Mouse (Mus musculus) Patski (cell line): Measurements from ENCODE around the gene Pparg. TPM values are rescaled to one million over a fixed set of nuclear protein-coding genes. Genes with fewer than 3 reads are reported as not detected.

Experiments used
- ATAC-seq: fragments of 100-300 bp; one replicate; pipeline ENCODE4 v1.8.0; 2021
- CTCF ChIA-PET: fragments of 350-600 bp; sonication (Branson Sonifier 250); formaldehyde crosslinking; loops from one replicate; lab custom pipeline; 2022; ENCODE audit warnings: inconsistent platforms; lab: Charles Lee
- POLR2A ChIA-PET: fragments of 350-600 bp; sonication (Branson Sonifier 250); formaldehyde crosslinking; loops from one replicate; lab custom pipeline; 2022; ENCODE audit warnings: antibody characterized with exemption, inconsistent platforms; lab: Charles Lee
- DNase-seq: peaks from one replicate; pipeline ENCODE4 v3.0.0-alpha.2; 2011; ENCODE audit warnings: low read depth, low spot score
- H3K27me3 ChIP-seq: fragments of 371-371 bp; one replicate; pipeline ENCODE4 v1.5.1; 2021
- CTCF ChIP-seq: fragments of 100-300 bp; IDR thresholded peaks from one replicate; pipeline ENCODE4 v1.5.1; 2021
- in situ Hi-C: fragments of 300-500 bp; cut with MboI; formaldehyde crosslinking; loops from 3 replicates; pipeline ENCODE4 v1.11.1; 2018; ENCODE audit warnings: low pct_unique_long_range_greater_than_20kb, mixed read lengths
- polyA plus RNA-seq: library from polyadenylated mRNA; unstranded; gene quantifications from one replicate; pipeline ENCODE4 v1.2.3, GENCODE M21; 2021

The Pparg gene
- polyA plus RNA-seq, 1 experiment from 2014 or later = 7.3 TPM

DNA sequence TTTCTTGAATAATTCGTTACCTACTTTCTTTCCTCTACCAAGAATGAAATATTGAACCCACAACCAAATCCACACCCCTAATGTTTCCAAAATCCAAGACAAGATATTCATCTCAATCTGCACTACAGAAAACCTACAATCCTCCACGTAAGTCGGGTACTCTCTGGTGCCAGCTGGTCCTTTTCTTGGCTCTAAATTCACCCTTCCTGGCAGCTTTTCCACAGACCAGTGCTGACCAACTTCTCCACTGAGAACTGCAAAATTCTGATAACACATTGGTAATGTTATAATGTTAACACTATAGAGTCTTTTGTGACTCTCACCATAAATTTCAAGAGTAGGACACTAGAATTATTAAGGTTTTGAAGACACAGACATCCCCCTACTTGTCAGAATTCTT lies 57.4 kb downstream of the Pparg start:
- ChIA-PET CTCF (no interaction called here), POLR2A (no interaction called here)
- DNase-seq (no peak), ATAC-seq (no peak)
- peaks cover 4% of the 10 kb centered on the region for H3K27me3 ChIP-seq
- no peak for TF ChIP-seq CTCF
- in situ Hi-C loops = no loop called here

DNA sequence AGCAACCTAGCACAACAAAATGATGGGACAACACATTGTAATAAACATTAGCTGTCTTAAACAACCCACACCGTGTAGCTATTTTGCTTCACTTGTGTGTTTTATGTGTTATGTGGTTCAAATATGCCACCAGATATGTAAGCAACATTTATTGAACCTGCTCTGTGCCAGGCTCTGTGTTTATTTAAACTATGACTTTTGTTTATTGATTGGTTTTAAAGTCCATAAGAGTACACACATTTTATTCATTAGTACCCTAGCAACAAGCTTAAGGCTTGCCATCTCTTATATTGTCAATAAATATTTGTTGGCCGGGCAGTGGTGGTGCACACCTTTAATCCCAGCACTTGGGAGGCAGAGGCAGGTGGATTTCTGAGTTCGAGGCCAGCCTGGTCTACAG lies 58.2 kb downstream of the Pparg start:
- ATAC-seq (no peak), DNase-seq (no peak)
- no peak for TF ChIP-seq CTCF
- POLR2A ChIA-PET = no interaction called here
- CTCF ChIA-PET = no interaction called here
- in situ Hi-C loops = no loop called here
- peaks cover 4% of the 10 kb centered on the region for H3K27me3 ChIP-seq

DNA sequence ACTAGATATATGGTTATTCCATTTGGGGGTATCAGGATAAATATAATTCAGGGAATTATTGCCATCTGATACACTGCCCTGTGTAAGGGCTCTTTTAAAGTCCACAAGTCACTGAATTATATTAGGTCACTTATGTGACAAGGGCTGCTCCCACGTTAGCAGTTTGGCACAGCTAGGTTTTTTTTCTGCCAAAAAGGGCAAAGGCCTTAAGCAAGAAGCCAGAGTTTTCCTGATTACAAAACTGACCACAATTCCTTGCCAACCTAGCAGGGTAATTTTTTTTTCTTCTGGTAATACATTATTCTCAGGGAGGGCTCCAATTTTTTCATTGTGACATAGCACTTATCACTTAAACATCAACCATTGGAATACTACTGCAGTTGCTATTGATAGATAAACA lies 60.2 kb downstream of the Pparg start:
- TF ChIP-seq CTCF = no peak
- ChIA-PET POLR2A (interaction anchor here (0.6 kb wide), 1 partner anchor 108 kb away, joined by 7 read pairs; no protein-coding TSS in a partner anchor), CTCF (interaction anchor here (1.0 to 1.2 kb wide), 2 partner anchors 11 to 153 kb away, joined by 3 to 4 read pairs; no protein-coding TSS in a partner anchor)
- in situ Hi-C loops = no loop called here
- peaks cover 4% of the 10 kb centered on the region for H3K27me3 ChIP-seq
- ATAC-seq (no peak), DNase-seq (no peak)

DNA sequence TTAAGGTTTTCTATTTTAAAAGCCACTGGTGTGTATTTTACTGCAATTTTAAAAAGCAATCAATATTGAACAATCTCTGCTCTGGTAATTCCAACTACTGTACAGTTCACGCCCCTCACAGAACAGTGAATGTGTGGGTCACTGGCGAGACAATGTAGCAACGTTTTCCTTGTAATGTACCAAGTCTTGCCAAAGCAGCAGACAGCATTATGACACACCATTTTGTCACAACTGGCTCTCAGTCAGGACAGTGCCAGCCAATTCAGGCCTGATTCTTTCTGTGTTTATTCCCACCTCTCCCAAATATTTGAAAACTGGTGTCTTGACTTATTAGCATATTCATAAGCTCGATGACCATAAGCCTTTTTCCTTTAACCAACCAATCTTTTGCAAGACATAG lies 60.9 kb downstream of the Pparg start:
- POLR2A ChIA-PET = no interaction called here
- in situ Hi-C loops = no loop called here
- H3K27me3 ChIP-seq = peaks cover 4% of the 10 kb centered on the region
- CTCF ChIA-PET = interaction anchor here (0.6 kb wide), 1 partner anchor 66 kb away, joined by 3 read pairs; no protein-coding TSS in a partner anchor
- DNase-seq (no peak), ATAC-seq (no peak)
- no peak for TF ChIP-seq CTCF

DNA sequence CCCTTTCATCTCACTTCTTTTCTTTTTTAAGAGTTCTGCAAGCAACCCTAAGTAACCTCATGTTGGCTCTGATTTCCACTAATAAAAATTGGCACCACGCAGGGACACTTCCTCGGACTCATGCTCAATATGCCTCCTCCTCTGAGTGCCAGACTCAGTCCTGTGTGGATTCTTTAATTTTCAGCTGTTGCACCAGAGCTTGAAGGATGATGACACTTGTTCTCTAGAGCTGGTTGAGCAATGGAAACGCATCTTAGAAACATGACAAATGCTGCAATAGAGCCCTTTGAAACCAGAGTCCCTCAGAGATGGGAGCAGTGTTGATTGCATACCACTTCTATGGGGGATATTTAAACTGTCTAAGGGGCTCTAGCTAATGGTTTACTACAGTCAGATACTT lies 63.7 kb downstream of the Pparg start:
- in situ Hi-C loops = no loop called here
- no peaks in the 10 kb centered on the region for H3K27me3 ChIP-seq
- no peak for DNase-seq
- TF ChIP-seq CTCF = no peak
- ChIA-PET POLR2A (interaction anchor here (0.6 kb wide), 1 partner anchor 9 kb away, joined by 3 read pairs; no protein-coding TSS in a partner anchor), CTCF (interaction anchor here (0.6 to 2.6 kb wide), 4 partner anchors 10 to 70 kb away, joined by 3 to 6 read pairs (median 3); no protein-coding TSS in a partner anchor)
- ATAC-seq = no peak

DNA sequence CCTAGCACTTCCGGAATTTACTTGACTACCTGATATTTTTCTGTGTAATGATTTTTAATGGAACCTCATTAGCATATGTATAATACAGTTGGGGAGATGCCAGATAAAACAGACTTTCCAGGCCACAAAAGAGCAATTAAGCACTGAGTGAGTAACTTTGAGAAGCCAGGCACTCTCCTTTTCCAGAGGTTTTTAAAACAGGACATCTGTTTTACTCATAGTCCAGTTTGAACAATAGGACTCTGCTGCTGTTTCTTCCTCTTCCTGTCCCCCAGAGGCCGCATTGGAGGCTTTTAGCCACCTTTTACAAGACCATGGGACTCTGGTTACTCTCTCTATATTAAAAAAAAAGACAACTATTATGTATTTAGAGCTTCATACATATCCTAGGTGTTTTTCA lies 72.0 kb downstream of the Pparg start:
- no peak for TF ChIP-seq CTCF
- DNase-seq (peak; percentile 38), ATAC-seq (no peak)
- in situ Hi-C loops = no loop called here
- H3K27me3 ChIP-seq = no peaks in the 10 kb centered on the region
- POLR2A ChIA-PET = interaction anchor here (0.7 kb wide), 1 partner anchor 8 kb away, joined by 3 read pairs; no protein-coding TSS in a partner anchor
- CTCF ChIA-PET = interaction anchor here (0.6 to 1.4 kb wide), 2 partner anchors 20 to 205 kb away, joined by 3 to 4 read pairs; partner anchors contain the start of gene Gm17482

DNA sequence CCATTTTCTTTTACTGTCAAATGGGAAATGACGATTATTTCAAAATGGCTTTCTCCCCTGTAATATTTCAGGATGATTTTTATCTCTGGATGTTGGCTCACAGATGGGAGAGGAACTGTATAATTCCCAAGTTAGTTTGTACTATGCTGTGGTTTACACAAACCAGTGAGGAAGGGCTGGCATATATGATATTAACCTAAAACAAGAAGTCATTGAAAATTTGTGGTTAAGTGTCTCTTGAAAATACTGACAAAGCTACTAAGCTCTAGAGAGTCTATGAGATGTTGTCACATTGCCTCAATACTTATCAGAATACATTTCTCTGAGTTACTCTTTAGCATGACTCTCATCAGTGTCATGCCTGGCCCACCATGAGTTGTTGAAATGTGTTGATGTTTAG lies 73.3 kb downstream of the Pparg start:
- CTCF ChIA-PET = interaction anchor here (0.8 to 2.3 kb wide), 5 partner anchors 9 to 207 kb away, joined by 3 to 6 read pairs (median 3); partner anchors contain the start of gene Gm17482
- no peaks in the 10 kb centered on the region for H3K27me3 ChIP-seq
- no peak for DNase-seq
- POLR2A ChIA-PET = interaction anchor here (1.5 kb wide), 1 partner anchor 23 kb away, joined by 3 read pairs; no protein-coding TSS in a partner anchor
- TF ChIP-seq CTCF = no peak
- no peak for ATAC-seq
- in situ Hi-C loops = no loop called here

DNA sequence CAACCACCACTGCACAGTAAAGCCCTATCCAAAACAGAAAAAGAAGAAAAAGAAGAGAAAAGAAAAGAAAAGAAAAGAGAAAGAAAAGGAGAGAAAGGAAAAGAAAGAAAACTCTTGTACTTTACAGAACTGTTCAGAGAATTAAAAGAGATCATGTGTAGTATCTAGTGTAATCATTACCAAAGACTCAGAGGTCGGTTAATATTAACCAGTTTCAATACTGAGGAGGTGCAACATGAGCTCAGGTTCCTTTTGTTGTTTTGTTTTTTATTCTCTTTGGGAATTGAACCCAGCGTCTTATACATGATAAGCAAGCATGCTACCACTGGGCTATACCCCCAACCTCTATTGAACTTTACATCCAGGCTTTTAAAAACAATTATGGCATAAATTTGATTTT lies 74.1 kb downstream of the Pparg start:
- no peaks in the 10 kb centered on the region for H3K27me3 ChIP-seq
- in situ Hi-C loops = no loop called here
- DNase-seq = no peak
- ChIA-PET POLR2A (interaction anchor here (1.5 kb wide), 1 partner anchor 23 kb away, joined by 3 read pairs; no protein-coding TSS in a partner anchor), CTCF (interaction anchor here (0.8 to 2.3 kb wide), 3 partner anchors 10 to 48 kb away, joined by 3 to 6 read pairs (median 3); no protein-coding TSS in a partner anchor)
- TF ChIP-seq CTCF = no peak
- no peak for ATAC-seq

DNA sequence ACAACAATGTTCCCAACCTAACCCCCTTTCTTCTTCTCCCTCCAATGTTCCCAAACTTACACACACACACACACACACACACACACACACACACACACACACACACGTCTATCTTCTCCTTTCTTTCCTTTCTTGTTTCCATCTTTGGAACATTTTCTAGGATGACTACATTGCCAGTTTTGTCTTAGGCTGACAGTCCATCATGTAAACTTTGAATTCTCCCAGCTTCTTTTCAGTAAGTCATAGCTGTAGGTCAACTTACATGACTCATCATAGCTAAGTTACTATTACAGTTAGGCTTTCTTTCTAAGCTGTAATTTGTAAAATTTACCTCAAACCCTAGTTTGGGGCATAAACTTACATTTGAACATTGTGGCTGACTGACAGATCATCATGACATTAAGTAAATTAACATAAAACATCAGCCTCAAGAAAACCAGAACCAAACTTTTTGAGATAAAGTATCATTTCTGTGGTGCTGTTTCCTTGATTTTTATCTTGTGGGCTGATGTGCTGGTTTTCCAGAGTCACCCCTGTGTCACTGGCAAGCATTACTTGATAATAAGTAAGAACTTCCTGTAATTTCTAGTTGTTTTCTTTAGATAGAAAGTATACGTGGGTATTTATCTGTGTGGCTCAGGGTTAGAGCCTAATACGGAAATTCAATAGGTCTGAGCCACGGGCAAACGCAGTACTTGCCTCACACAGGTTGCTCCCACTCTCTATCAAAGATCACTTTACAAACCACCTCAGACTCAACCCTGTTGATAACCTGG lies 79.7 kb downstream of the Pparg start:
- ChIA-PET POLR2A (no interaction called here), CTCF (interaction anchor here (1.0 kb wide), 1 partner anchor 12 kb away, joined by 3 read pairs; no protein-coding TSS in a partner anchor)
- in situ Hi-C loops = no loop called here
- DNase-seq (no peak), ATAC-seq (no peak)
- no peaks in the 10 kb centered on the region for H3K27me3 ChIP-seq
- TF ChIP-seq CTCF = no peak

DNA sequence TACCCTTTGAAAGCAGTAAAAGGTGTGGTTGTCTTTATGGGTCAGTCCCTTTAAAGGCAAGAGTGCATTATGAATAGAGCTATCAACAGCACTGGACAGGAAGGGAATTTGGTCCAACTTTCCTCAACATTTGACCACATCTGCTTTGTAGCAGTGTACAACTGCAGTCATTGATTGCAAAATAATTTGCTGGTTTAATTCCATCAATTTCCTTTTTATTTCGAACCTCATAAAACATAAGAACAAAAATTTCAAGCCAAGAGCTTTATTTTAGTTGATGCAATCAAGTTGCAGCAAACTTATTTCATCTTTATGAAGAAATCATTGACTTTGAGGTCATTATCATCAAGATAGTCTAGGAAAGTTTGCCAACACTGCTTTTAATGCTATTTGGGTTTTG lies 91.8 kb downstream of the Pparg start:
- no peak for TF ChIP-seq CTCF
- in situ Hi-C loops = no loop called here
- DNase-seq (no peak), ATAC-seq (no peak)
- POLR2A ChIA-PET = no interaction called here
- CTCF ChIA-PET = interaction anchor here (1.2 kb wide), 1 partner anchor 12 kb away, joined by 3 read pairs; no protein-coding TSS in a partner anchor
- H3K27me3 ChIP-seq = no peaks in the 10 kb centered on the region
